Mouse (Mus musculus) ES-E14 (cell line): ENCODE measurements around the gene Fhad1.

Experiments
- CHD2 ChIP-seq: IDR thresholded peaks from 2 replicates; pipeline ENCODE4 v1.6.1; 2014; ENCODE audit warnings: mild to moderate bottlenecking, low read depth, low read length, inconsistent platforms
- HCFC1 ChIP-seq: IDR thresholded peaks from 2 replicates; pipeline ENCODE4 v1.6.1; 2012; ENCODE audit warnings: low read length, inconsistent platforms, borderline replicate concordance; ENCODE audit not compliant: insufficient read depth
- ZC3H11A ChIP-seq: IDR thresholded peaks from 2 replicates; pipeline ENCODE4 v1.6.1; 2012; ENCODE audit warnings: low read depth, mild to moderate bottlenecking, inconsistent platforms, low read length, borderline replicate concordance

- TF ChIP-seq HCFC1 (no peak), ZC3H11A (no peak), CHD2 (no peak)
These were observed 65.4 kb downstream of the Fhad1 start for GRCm38 (mm10) chr4:141949436-141949835.
